Comparison of ENCODE assay signal across 9 mouse cellular contexts in genomic region chr2:27751135-27751519, GRCm38 (mm10).
DNase-seq lines count a peak whose midpoint lies in the region; ATAC-seq and TF ChIP-seq lines count a peak whose summit lies in the region.
"Had no signal": no experiment of that assay in that cellular context is flagged by ENCODE, and none has a peak within 500 bp of the region (broad histone marks: within the 10 kb centered on the region; RNA-seq: fewer than 3 reads in every experiment).

No protein-coding gene starts in this region.

- peak; percentile 19; the same call in 1 of the 2 replicates for ATAC-seq in kidney, embryonic 15.5 days (replicated peaks; ENCODE audit: low FRiP score)
- ATAC-seq in embryonic facial prominence, embryonic 12.5 days (ENCODE audit: insufficient number of reproducible peaks, insufficient read depth, low FRiP score, low TSS enrichment): no peak
- ATAC-seq in liver, postnatal 0 days: no peak
- ATAC-seq in midbrain, postnatal 0 days (ENCODE audit: low FRiP score): no peak

- peaks cover 54% of the 10 kb centered on the region for H3K4me1 ChIP-seq in kidney, embryonic 15.5 days
- H3K4me1 ChIP-seq in embryonic facial prominence, embryonic 12.5 days: peaks cover 13% of the 10 kb centered on the region
- peaks cover 9% of the 10 kb centered on the region for H3K4me1 ChIP-seq in liver, postnatal 0 days (ENCODE audit: insufficient read depth)
- H3K4me1 ChIP-seq in midbrain, postnatal 0 days (ENCODE audit: insufficient read depth, low read length): peaks cover 3% of the 10 kb centered on the region; the same call in 1 of the 2 replicates

- H3K4me3 ChIP-seq in gastrocnemius, adult 2 months: no peak overlapping the region
- no peak overlapping the region for H3K4me3 ChIP-seq in kidney, embryonic 15.5 days (replicated peaks)
- H3K4me3 ChIP-seq in embryonic facial prominence, embryonic 12.5 days: no peak overlapping the region
- no peak overlapping the region for H3K4me3 ChIP-seq in liver, postnatal 0 days (ENCODE audit: low read depth, low read length)
- no peak overlapping the region for H3K4me3 ChIP-seq in midbrain, postnatal 0 days (ENCODE audit: low read depth, low read length)

- TF ChIP-seq EP300 in liver, postnatal 0 days (IDR thresholded peaks at IDR 0.05; ENCODE audit: low read depth): no peak

- 33% methylated on average over 7 of the region's 7 CpGs for WGBS in kidney, embryonic 15.5 days
- WGBS in embryonic facial prominence, embryonic 12.5 days: 72% methylated on average over 7 of the region's 7 CpGs
- 70% methylated on average over 7 of the region's 7 CpGs for WGBS in liver, postnatal 0 days (ENCODE audit: insufficient replicate concordance)
- 91% methylated on average over 7 of the region's 7 CpGs for WGBS in midbrain, postnatal 0 days

- intact Hi-C loops in gastrocnemius, adult 2 months (cut with DNase I): no loop called here
- intact Hi-C loops in gastrocnemius, postnatal 36 days (cut with DNase I): no loop called here

- H3K9me3 ChIP-seq in kidney, embryonic 15.5 days (replicated peaks): no peaks in the 10 kb centered on the region
- no peaks in the 10 kb centered on the region for H3K9me3 ChIP-seq in embryonic facial prominence, embryonic 12.5 days
- no peaks in the 10 kb centered on the region for H3K9me3 ChIP-seq in liver, postnatal 0 days (ENCODE audit: low read length)
- H3K9me3 ChIP-seq in midbrain, postnatal 0 days (ENCODE audit: low read length): no peaks in the 10 kb centered on the region

- DNase-seq in gastrocnemius, adult 2 months: no peak
- DNase-seq in gastrocnemius, postnatal 36 days: no peak
- no peak for DNase-seq in kidney, adult 11 months
- no peak for DNase-seq in liver, postnatal 0 days
- DNase-seq in midbrain, postnatal 0 days (ENCODE audit: low spot score): no peak
- no peak for DNase-seq in embryo, embryonic 11 days
- DNase-seq: thymus, postnatal 25 days had no signal

- peak overlapping the region; percentile 20; the same call in 1 of the 2 replicates for H3K27ac ChIP-seq in gastrocnemius, adult 2 months
- 0 out of 2 replicates have a peak overlapping the region, but pooled peaks have one; percentile 10 for H3K27ac ChIP-seq in kidney, embryonic 15.5 days
- H3K27ac ChIP-seq in embryonic facial prominence, embryonic 12.5 days: no peak overlapping the region
- H3K27ac ChIP-seq in liver, postnatal 0 days (ENCODE audit: low read depth): peak overlapping the region; percentile 30; the same call in 1 of the 2 replicates
- no peak overlapping the region for H3K27ac ChIP-seq in midbrain, postnatal 0 days (ENCODE audit: low read depth, low read length)

- no peak overlapping the region for H3K4me2 ChIP-seq in kidney, embryonic 15.5 days
- H3K4me2 ChIP-seq in embryonic facial prominence, embryonic 12.5 days (replicated peaks): no peak overlapping the region
- H3K4me2 ChIP-seq in liver, postnatal 0 days (ENCODE audit: low read depth, low read length): no peak overlapping the region
- no peak overlapping the region for H3K4me2 ChIP-seq in midbrain, postnatal 0 days (ENCODE audit: low read depth, low read length, poor library complexity, severe bottlenecking)

- H3K27me3 ChIP-seq in kidney, embryonic 15.5 days: peaks cover 32% of the 10 kb centered on the region
- H3K27me3 ChIP-seq in embryonic facial prominence, embryonic 12.5 days: no peaks in the 10 kb centered on the region
- no peaks in the 10 kb centered on the region for H3K27me3 ChIP-seq in liver, postnatal 0 days (ENCODE audit: insufficient read depth, low read length)
- no peaks in the 10 kb centered on the region for H3K27me3 ChIP-seq in midbrain, postnatal 0 days (ENCODE audit: insufficient read depth, low read length)

- no peak overlapping the region for H3K9ac ChIP-seq in kidney, embryonic 15.5 days
- 0 out of 2 replicates have a peak overlapping the region, but pooled peaks have one; percentile 2 for H3K9ac ChIP-seq in embryonic facial prominence, embryonic 12.5 days
- no peak overlapping the region for H3K9ac ChIP-seq in liver, postnatal 0 days (replicated peaks)
- H3K9ac ChIP-seq in midbrain, postnatal 0 days (replicated peaks; ENCODE audit: low read length, poor library complexity, severe bottlenecking): no peak overlapping the region

- TF ChIP-seq CTCF in gastrocnemius, adult 2 months (IDR thresholded peaks at IDR 0.05): no peak
- no peak for TF ChIP-seq CTCF in liver, postnatal 0 days (IDR thresholded peaks at IDR 0.05; ENCODE audit: low read depth)
- TF ChIP-seq CTCF in midbrain, postnatal 0 days (IDR thresholded peaks at IDR 0.05): no peak

- peaks cover 65% of the 10 kb centered on the region for H3K36me3 ChIP-seq in kidney, embryonic 15.5 days
- H3K36me3 ChIP-seq in embryonic facial prominence, embryonic 12.5 days: peaks cover 67% of the 10 kb centered on the region
- H3K36me3 ChIP-seq in liver, postnatal 0 days (replicated peaks; ENCODE audit: insufficient read depth, low read length): peaks cover 52% of the 10 kb centered on the region
- H3K36me3 ChIP-seq in midbrain, postnatal 0 days (ENCODE audit: insufficient read depth, low read length): peaks cover 5% of the 10 kb centered on the region

Comparison
In these comparisons a context has a peak if more than half of its experiments do, and no peak if none do; other contexts are left out.
1. H3K27ac ChIP-seq: peak in gastrocnemius, adult 2 months (single experiment), kidney, embryonic 15.5 days (single experiment) and liver, postnatal 0 days (single experiment); none in embryonic facial prominence, embryonic 12.5 days (single experiment) and midbrain, postnatal 0 days (single experiment).